Mouse (Mus musculus): ENCODE results near the gene Prelid1.
A peak's percentile ranks its signal among the peaks of the same experiment; 100 is the strongest.

The Prelid1 gene

GRCm38 (mm10) chr13:55330567-55331400 lies 10.5 kb downstream of the Prelid1 start:
- DNase-seq (ENCODE audit: extremely low spot score, low spot score), result no peak

DNA sequence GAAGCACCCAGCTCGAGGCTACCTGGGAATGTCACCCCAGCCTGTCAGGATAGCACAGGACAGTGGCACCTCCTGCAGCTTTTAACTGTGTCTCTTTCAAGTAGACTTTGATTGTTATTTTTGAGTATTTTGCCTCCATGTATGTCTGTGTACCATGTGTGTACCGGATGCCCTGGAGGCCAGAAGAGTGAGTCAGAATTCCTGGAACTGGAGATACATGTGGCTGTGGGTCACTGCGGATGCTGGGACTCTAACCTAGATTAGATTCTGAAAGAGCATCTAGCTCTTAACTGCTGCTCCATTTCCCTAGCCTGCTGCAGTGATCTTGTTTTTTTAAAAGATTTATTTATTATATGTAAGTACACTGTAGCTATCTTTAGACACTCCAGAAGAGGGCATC lies 12.0 kb downstream of the Prelid1 start:
- DNase-seq (ENCODE audit: extremely low spot score, low spot score), result no peak

GRCm38 (mm10) chr13:55335701-55336100 lies 15.4 kb downstream of the Prelid1 start:
- no peak for DNase-seq (ENCODE audit: extremely low spot score, low spot score)

GRCm38 (mm10) chr13:55337341-55337975 lies 17.2 kb downstream of the Prelid1 start:
- DNase-seq (ENCODE audit: extremely low spot score, low spot score), result no peak

DNA sequence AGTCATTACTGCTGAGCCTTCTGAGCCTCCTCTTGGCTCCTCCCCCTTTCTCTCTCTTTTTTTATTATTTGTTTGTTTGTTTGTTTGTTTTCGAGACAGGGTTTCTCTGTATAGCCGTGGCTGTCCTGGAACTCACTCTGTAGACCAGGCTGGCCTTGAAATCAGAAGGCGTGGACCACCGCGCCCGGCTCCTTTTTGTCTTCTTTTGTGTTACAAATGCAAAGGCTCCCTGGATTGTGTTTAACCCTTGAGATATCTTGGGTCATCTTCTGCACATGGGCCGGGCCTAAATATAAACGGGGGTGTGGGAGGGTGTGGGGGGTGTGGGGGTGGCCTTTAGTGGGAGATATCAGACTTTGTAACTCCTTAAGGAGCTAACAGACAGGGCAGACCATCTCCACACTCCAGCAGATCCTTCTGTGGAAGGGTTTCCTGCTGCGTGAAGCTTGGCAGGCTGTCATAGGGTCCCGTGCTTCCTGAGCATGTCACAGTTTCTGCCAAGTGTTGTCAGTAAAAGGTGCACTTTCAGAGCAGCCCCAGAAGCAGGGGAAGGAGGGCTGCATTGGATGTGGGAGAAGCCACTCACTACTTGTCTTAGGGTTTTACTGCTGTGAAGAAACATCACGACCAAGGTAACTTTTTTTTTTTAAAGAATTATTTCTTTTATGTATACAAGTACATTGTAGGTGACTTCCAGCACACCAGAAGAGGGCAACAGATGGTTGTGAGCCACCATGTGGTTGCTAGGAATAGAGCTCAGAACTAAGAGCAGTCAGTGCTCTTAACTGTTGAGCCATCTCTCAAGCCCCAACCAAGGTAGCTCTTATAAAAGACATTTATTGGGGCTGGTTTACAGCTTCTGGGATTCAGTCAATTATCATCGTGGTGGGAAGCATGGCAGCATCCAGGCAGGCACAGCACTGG lies 18.1 kb downstream of the Prelid1 start:
- no peak for DNase-seq (ENCODE audit: extremely low spot score, low spot score)

- no peak for DNase-seq (ENCODE audit: extremely low spot score, low spot score)
Observed at GRCm38 (mm10) chr13:55339259-55339658, 19.0 kb downstream of the Prelid1 start.

DNA sequence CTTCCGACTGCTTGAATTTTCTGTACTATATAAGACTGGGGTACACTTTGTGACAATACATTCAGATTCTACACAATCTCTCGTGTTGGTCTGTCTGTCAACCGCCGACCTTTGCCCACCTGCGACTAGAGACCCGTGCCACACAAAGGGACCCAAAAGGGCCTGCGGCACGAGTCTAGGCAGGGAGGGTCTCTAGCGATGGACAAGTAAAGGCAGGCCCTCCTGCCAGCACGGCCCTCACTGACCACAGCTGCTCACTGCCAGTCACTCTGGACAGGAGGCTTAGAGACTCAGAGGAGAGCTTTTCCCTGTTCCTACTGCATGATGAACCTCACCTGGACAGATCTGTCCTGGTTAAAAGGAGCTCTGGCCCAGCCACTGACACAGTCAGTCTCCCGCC lies 22.2 kb downstream of the Prelid1 start:
- no peak for DNase-seq (ENCODE audit: extremely low spot score, low spot score)

DNA sequence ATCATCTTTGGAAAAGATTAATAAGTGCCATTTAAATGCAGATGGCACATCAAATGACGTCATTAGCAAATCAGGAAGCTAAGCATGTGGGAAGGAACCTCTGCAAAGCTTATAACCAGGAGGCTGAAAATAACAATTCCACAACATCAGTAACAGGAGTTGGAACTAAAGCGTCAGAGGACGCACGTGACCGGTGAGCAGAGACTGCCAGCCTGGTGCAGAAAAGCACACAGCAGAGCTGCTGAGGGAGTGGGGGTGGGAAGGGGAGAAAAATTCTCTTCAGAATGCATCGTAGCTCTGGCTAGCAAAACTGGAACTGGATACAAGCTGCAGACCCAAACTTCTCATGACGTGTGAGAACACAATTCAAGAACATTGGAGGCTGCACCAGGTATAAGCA lies 24.0 kb downstream of the Prelid1 start:
- no peak for DNase-seq (ENCODE audit: extremely low spot score, low spot score)

- no peak for DNase-seq (ENCODE audit: extremely low spot score, low spot score)
Observed at GRCm38 (mm10) chr13:55346745-55347144, 26.4 kb downstream of the Prelid1 start.

DNA sequence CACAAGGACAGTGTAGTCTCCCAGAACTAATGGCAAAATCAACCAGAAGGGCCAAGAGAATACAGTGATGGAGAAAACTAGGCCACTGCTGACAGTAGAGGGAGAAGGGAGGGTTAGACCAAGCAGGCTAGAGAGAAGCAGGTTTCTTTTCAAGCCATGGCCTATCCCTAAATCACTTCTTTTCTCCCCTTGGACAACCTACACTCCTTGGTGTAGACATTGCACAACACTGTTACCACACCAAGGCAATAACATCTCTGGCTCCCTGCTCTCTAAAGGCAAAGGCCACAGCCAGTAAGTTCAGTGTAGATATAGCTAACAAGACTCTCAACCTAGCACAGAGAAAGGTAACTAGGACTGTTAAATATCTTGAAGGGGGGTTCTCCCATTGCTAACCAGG lies 40.8 kb downstream of the Prelid1 start:
- DNase-seq (ENCODE audit: extremely low spot score, low spot score), result no peak

DNA sequence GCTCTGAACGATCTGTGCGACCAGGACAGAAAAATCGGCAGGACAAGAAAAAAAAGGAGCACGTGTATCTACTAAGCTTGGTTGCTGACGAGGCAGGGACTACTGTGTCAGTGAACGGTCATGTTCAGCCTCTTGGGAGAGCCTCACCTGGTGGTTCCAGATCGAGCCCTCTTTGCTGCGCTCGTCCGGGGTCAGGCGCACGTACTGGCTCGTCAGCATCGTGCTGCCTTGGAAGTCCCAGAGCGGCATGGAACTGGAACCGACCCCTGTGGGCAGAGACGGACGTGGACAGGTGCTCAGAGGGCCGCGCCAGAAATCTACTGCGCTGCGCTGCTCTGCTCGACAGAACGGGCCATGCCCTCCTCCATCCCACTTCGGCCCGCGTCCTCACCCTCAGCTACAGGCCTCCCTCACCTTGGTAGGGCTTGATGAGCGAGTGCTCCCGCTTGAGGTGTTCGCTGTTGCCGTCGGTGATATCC lies 41.7 kb downstream of the Prelid1 start:
- no peak for DNase-seq (ENCODE audit: extremely low spot score, low spot score)

DNA sequence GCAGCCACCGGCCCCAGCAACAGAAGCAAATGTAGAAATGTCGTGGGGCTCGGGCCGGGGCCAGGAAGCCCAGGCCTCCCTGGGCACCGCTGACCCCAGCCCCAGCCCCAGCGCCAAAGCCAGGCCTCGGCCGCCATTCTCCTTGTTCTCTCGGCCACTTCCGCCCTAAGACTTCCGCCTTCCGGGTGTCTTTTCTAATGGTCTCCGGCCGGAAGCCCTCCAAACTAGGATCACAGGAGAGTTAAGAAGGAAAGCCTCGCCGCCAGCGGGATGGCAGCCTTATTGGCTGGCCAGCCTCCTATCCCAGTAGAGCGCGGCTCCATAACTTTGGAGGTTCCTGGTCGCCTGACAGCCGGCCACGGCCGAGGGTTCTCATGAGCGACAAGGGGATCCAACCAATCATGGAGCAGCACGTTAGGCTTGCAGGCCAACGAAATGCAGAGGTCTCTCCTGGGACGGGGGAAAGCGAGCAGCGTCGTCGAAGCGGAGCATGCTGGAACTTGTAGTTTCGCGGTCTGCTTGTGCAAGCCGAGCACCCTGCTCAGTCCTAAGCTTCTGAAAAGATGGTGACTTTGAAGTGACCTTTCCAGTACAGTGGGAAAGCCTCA lies 42.3 kb downstream of the Prelid1 start, which contains the start of gene Lman2:
Lman2 (minus strand) TSS at position 331 of the 608 bp plus-strand sequence.
- DNase-seq (ENCODE audit: extremely low spot score, low spot score), result peak; percentile 96

DNA sequence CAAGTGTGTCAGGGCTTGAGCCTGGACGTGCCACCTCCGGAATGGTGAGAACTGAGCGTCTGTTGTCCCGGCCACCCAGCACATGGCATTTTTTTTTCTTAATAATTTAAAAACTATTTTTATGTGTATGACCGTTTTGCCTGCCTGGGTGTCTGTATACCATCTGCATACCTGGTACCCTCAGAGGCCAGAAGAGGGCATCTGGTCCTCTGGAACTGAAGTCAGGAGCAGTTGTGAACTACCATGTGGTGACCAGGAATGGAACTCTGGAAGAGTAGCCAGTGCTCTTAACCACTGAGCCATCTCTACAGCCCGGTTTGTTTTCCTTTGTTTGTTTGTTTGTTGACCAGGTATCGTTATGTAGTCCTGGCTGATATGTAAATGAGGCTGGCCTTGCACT lies 48.1 kb downstream of the Prelid1 start:
- DNase-seq (ENCODE audit: extremely low spot score, low spot score), result no peak

GRCm38 (mm10) chr13:55369531-55370114 lies 49.3 kb downstream of the Prelid1 start, which contains the start of gene Rgs14:
TSS of gene Rgs14 (plus strand) at chr13:55369732.
- no peak for DNase-seq (ENCODE audit: extremely low spot score, low spot score)

DNA sequence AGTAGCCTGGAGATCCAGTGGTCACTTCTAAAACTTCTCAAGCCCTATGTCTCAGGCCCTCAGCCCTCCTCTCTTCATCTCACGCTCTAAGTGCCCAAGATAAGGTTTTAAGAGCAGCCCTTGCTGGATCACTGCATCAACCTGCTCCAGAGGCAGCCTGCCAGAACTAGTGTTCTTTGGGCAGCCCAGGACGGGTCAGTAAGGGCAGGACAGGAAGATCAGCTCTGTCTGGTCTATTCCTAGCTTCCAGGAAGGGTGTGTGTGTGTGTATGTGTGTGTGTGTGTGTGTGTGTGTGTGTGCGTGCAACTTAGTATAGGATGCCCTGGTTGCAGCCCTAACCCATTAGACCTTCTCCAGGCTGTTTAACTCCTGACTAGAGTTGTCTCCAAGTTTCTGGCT lies 49.9 kb downstream of the Prelid1 start:
- no peak for DNase-seq (ENCODE audit: extremely low spot score, low spot score)

DNA sequence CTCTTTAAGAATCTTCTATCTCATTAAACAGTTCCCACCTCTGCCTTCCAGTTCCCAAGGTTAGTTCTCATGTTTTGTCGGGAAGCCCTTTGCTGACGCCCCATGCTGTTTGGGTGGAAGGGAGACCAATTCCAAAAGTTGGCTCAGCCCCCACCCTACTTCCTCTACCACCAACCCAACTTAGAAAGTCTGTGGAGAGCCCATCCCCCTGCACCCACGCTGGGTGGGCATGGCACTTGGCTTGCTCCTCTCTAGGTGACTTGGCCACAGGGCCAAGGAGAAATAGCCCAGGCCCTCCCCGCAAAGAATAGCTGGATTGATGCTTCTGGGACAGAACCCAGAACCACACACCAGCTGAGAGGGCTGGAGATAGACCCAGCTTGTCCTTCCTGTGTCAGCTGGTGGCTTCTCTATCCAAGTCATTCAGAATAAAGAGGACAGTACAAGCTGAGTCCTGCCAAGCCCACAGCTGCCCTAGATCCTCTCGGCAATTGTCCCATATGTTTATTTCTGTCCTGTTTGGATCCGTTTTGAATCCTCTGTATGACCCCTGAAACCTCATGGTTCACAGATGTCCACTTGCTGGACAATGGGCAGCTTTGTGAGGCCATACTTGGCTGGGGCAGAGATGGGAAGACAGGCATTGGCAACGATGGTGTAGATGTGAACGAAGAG lies 50.8 kb downstream of the Prelid1 start:
- DNase-seq (ENCODE audit: extremely low spot score, low spot score), result no peak

DNA sequence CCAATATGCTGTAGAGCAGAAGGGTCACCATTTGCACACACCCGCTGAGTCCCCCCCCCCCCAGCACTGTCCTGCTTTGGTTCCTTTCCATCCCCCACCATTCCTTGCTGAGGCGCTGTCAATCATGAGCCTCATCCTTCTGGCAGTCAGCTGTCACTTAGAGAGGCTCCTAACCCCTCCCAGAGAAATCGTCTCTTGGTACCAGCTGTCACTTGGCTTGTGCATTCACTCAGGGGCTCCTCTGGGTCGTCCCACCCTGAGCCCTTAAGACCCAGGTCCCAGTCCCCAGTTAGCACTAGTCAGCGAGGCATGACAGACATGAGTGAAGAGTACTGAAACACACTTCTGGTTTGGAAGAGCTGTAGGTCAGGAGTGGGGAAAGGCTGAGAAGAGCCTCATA lies 51.4 kb downstream of the Prelid1 start:
- no peak for DNase-seq (ENCODE audit: extremely low spot score, low spot score)

GRCm38 (mm10) chr13:55374206-55374924 lies 54.1 kb downstream of the Prelid1 start:
- no peak for DNase-seq (ENCODE audit: extremely low spot score, low spot score)
